Mouse (Mus musculus) liver, adult 2 months (tissue): ENCODE results near the gene 5730522E02Rik. TPM values are rescaled to one million over a fixed set of nuclear protein-coding genes. Genes with fewer than 3 reads are reported as not detected.

Experiments
- DNase-seq: peaks from one replicate; pipeline ENCODE4 v3.0.0-alpha.2; 2011; ENCODE audit warnings: low read depth, low spot score; ENCODE audit errors: extremely low read depth
- H3K27ac ChIP-seq: fragments of 200-500 bp; replicated peaks from 2 replicates; pipeline ENCODE4 v1.5.1; 2012; ENCODE audit warnings: low read depth, mild to moderate bottlenecking, control low read depth, inconsistent platforms, low read length; ENCODE audit not compliant: insufficient read depth
- H3K27me3 ChIP-seq: fragments of 200-500 bp; 2 replicates; pipeline ENCODE4 v1.6.1; 2012; ENCODE audit warnings: mild to moderate bottlenecking, moderate library complexity, low read length, inconsistent platforms; ENCODE audit not compliant: control insufficient read depth, insufficient read depth
- H3K36me3 ChIP-seq: fragments of 200-500 bp; 2 replicates; pipeline ENCODE4 v1.6.1; 2012; ENCODE audit warnings: low read length, inconsistent platforms; ENCODE audit not compliant: control insufficient read depth, insufficient read depth
- H3K4me1 ChIP-seq: fragments of 200-500 bp; 2 replicates; pipeline ENCODE4 v1.6.1; 2011; ENCODE audit warnings: low read length; ENCODE audit not compliant: control insufficient read depth, insufficient read depth
- H3K4me3 ChIP-seq: fragments of 200-500 bp; 2 replicates; pipeline ENCODE4 v1.5.1; 2011; ENCODE audit warnings: low read depth, mild to moderate bottlenecking, control low read depth, low read length, moderate library complexity; ENCODE audit not compliant: insufficient read depth
- H3K79me2 ChIP-seq: fragments of 200-500 bp; 2 replicates; pipeline ENCODE4 v1.6.1; 2012; ENCODE audit warnings: inconsistent platforms, mild to moderate bottlenecking, low read length, moderate library complexity; ENCODE audit not compliant: control insufficient read depth, insufficient read depth
- H3K9ac ChIP-seq: fragments of 200-500 bp; 2 replicates; pipeline ENCODE4 v1.6.1; 2012; ENCODE audit warnings: low read depth, mild to moderate bottlenecking, control low read depth, inconsistent platforms, low read length
- CTCF ChIP-seq: fragments of 200-500 bp; IDR thresholded peaks from 2 replicates; pipeline ENCODE4 v1.5.1; 2011; ENCODE audit warnings: low read depth, low read length, control low read depth
- POLR2A ChIP-seq: fragments of 200-500 bp; IDR thresholded peaks from 2 replicates; pipeline ENCODE4 v1.6.1; 2011; ENCODE audit warnings: low read length, control low read depth; ENCODE audit not compliant: insufficient read depth; ENCODE audit errors: extremely low read depth
- WGBS: fragments of 180-500 bp; shearing (Covaris S2); methylation state at CpG from one replicate; pipeline ENCODE4 v1.1.7; 2018; 5-methylcytosine and 5-hydroxymethylcytosine counted together
- polyA plus RNA-seq: library from polyadenylated mRNA; depleted of rRNA; stranded (reverse); fragments of >200 nt; gene quantifications from 2 replicates; pipeline ENCODE4 v1.2.3, GENCODE M21; 2012
- total RNA-seq: library from RNA; depleted of rRNA; stranded (reverse); fragments of >200 nt; gene quantifications from 2 replicates; pipeline ENCODE4 v1.2.3, GENCODE M21; 2014

The 5730522E02Rik gene
- total and polyA plus RNA-seq, 2 experiments = 0.16 to 0.83 TPM

DNA sequence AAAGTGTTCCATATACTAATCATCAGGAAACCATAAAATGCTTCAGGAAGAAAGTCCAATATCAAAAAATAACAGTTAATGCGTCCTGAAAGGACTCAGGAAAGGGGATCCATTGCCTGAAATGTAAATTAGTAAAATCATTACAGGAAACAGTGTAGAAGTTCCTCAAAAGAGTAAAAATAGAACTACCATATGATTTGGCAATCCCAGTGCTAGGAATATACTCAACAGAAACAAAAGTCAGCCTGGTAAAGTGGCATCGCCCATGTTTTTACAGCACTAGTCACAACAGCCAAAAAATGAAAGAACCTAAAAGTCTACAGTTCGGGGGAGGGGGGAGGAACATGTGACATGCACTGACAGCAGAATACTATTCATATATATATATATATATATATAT lies 70.5 kb downstream of the 5730522E02Rik start:
- Histone ChIP-seq H3K4me3 (no peak overlapping the region), H3K79me2 (no peaks in the 10 kb centered on the region), H3K36me3 (no peaks in the 10 kb centered on the region), H3K27me3 (no peaks in the 10 kb centered on the region), H3K27ac (no peak overlapping the region), H3K9ac (no peak overlapping the region), H3K4me1 (no peaks in the 10 kb centered on the region)
- 77% methylated on average over 3 of the region's 3 CpGs for WGBS
- DNase-seq = peak; percentile 12
- TF ChIP-seq CTCF (no peak), POLR2A (no peak)

DNA sequence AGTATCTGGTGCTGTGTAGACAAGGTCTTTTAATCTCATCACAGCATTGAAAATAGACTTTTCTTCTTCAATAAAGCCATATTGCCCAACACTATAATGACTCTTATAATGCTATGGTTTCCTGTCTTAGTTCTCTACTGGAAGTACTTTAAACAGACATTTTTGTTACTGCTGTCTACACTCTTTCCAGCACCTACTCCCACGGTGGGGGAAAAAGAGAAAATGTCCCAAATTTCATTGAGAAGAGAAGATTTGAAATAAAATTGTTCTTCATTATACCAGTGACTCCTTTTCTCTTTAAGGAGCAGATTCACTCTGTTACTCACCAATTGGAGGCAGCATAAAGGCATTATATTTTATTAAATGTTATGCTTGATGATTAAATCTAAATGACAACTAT lies 72.5 kb downstream of the 5730522E02Rik start:
- DNase-seq = no peak
- Histone ChIP-seq H3K36me3 (no peaks in the 10 kb centered on the region), H3K27me3 (no peaks in the 10 kb centered on the region), H3K27ac (no peak overlapping the region), H3K79me2 (no peaks in the 10 kb centered on the region), H3K4me1 (no peaks in the 10 kb centered on the region), H3K4me3 (no peak overlapping the region), H3K9ac (no peak overlapping the region)
- TF ChIP-seq CTCF (no peak), POLR2A (no peak)
- WGBS = 68% methylated on average over 1 of the region's 1 CpGs

DNA sequence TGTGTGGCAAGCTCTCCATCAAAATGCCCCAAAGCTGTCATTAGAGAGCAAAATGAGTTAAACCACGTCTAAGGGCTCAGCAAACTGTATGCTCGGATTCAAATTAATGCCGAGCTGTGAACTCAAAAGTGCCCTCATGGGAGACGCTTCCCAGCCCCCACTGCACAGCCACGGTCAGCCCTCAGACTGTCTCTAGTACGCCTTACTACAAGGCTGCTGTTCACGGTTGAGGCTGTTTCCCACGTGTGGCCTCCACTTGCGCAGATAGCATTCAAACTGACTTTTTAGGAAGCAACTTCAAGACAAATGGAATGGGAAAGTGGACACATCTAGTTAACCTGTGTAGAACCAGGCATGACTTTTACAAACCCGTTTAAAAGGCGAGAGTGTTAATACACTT lies 79.7 kb downstream of the 5730522E02Rik start:
- no peaks in the 10 kb centered on the region for H3K27me3 ChIP-seq
- no peak for DNase-seq
- H3K9ac ChIP-seq = no peak overlapping the region
- H3K79me2 ChIP-seq = no peaks in the 10 kb centered on the region
- 67% methylated on average over 11 of the region's 11 CpGs for WGBS
- no peak overlapping the region for H3K4me3 ChIP-seq
- no peaks in the 10 kb centered on the region for H3K36me3 ChIP-seq
- H3K4me1 ChIP-seq = no peaks in the 10 kb centered on the region
- no peak overlapping the region for H3K27ac ChIP-seq
- no peak for TF ChIP-seq CTCF
- TF ChIP-seq POLR2A = no peak

DNA sequence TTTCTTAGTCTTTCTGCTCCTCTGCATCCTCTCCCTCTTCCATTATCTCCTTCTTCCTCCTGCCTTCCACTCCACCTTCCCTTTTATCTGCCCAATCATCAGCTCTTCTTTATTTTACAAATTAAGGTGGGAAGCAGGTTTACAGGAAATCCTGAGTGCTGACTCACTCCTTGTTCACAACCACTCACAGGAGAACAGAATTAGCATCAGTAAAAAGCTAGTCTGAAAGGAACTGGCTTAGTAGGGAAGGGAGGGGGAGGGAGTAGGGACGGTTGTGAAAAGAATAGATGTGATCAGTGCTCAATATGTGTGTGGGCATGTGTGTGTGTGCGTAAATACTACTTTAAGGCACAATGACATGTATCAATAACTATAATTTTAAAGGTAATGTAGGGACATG lies 81.5 kb downstream of the 5730522E02Rik start:
- TF ChIP-seq POLR2A = no peak
- no peak for TF ChIP-seq CTCF
- Histone ChIP-seq H3K27ac (no peak overlapping the region), H3K9ac (no peak overlapping the region), H3K36me3 (no peaks in the 10 kb centered on the region), H3K79me2 (no peaks in the 10 kb centered on the region), H3K27me3 (no peaks in the 10 kb centered on the region), H3K4me3 (no peak overlapping the region), H3K4me1 (no peaks in the 10 kb centered on the region)
- DNase-seq = no peak
- WGBS = 79% methylated on average over 2 of the region's 2 CpGs

DNA sequence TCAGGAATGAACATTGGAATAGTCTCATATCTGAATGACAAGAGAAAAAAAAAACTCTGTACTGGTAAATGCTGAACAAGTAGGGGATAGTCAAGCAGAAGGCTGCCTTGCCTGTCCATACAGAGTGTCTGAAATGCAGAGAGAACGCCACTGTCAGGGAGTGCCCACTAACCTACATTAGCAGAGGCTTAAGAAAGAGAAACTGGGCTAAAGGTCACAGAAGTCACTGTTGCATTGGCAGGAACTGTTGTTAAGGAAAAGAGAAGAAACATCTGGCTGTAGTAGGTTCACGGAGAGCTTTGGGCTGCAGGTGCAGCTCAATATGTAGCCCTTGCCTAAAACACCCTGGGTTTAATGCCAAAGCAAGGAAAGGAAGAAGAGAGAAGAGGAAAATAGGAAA lies 82.2 kb downstream of the 5730522E02Rik start:
- DNase-seq = no peak
- H3K27ac ChIP-seq = no peak overlapping the region
- H3K27me3 ChIP-seq = no peaks in the 10 kb centered on the region
- H3K4me3 ChIP-seq = no peak overlapping the region
- H3K4me1 ChIP-seq = no peaks in the 10 kb centered on the region
- no peaks in the 10 kb centered on the region for H3K36me3 ChIP-seq
- WGBS = 65% methylated on average over 2 of the region's 2 CpGs
- H3K79me2 ChIP-seq = no peaks in the 10 kb centered on the region
- TF ChIP-seq CTCF (no peak), POLR2A (no peak)
- no peak overlapping the region for H3K9ac ChIP-seq

DNA sequence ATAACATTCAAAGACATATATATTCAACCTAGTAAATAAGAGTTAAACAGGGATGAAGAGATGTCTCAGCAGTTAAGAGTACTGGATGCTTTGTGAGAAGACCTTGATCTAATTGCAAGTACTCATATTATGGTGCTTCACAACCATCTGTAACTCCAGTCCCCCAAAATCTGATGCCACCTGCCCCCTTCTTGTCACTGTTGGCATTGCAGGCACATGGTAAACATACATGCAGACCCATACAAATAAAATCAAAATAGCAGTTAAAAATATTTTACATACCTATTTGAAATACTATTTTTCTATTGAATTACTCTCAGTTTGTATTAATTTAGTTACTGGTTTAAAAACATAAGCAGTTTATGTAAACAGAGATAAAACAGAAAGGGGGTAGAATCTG lies 84.6 kb downstream of the 5730522E02Rik start:
- Histone ChIP-seq H3K36me3 (no peaks in the 10 kb centered on the region), H3K27me3 (no peaks in the 10 kb centered on the region), H3K79me2 (no peaks in the 10 kb centered on the region), H3K4me3 (no peak overlapping the region), H3K4me1 (no peaks in the 10 kb centered on the region), H3K27ac (no peak overlapping the region), H3K9ac (no peak overlapping the region)
- TF ChIP-seq CTCF (no peak), POLR2A (no peak)
- no peak for DNase-seq
